Mouse (Mus musculus) layer of hippocampus, postnatal 36 days (tissue): ENCODE measurements around the gene Musk. TPM values are rescaled to one million over a fixed set of nuclear protein-coding genes. Genes with fewer than 3 reads are reported as not detected.

Experiments used
- DNase-seq, 2 experiments: peaks; one replicate each; pipeline ENCODE4 v3.0.0; 2022
- total RNA-seq, 2 experiments: library from RNA; stranded (reverse); gene quantifications; 2 replicates each; pipeline ENCODE4 v1.2.3; 2021

Musk gene
- total RNA-seq, 2 experiments from 2014 or later = 1.3 to 2.2 TPM

- no peak for DNase-seq
These were observed 131.6 kb downstream of the Musk start for GRCm38 (mm10) chr4:58417319-58417718.

GRCm38 (mm10) chr4:58419225-58419624, 133.5 kb downstream of the Musk start:
- no peak for DNase-seq

- DNase-seq = no peak
These were observed 137.6 kb downstream of the Musk start for GRCm38 (mm10) chr4:58423276-58423930.

Other genes with a start within 250 kb of the Musk start
- gene Svep1, start 79.1 kb upstream of the Musk start, total RNA-seq = under 1 TPM; 0.67 to 0.88 TPM